Mouse (Mus musculus): Measurements from ENCODE around the gene Alpk3. TPM values are rescaled to one million over a fixed set of nuclear protein-coding genes. Genes with fewer than 3 reads are reported as not detected.

Gene Alpk3
- polyA plus RNA-seq, 2 experiments: 3.5 to 3.9 TPM

- H3K4me1 ChIP-seq (ENCODE audit: control insufficient read depth, insufficient read depth, low read length): peaks cover 9% of the 10 kb centered on the region
- DNase-seq (ENCODE audit: low spot score) (no peak), ATAC-seq (ENCODE audit: low FRiP score, low read depth) (no peak)
- no peaks in the 10 kb centered on the region for H3K9me3 ChIP-seq (ENCODE audit: control insufficient read depth, low read length)
- no peak within 1 kb of the TSS for H3K4me3 ChIP-seq (replicated peaks; ENCODE audit: low read length)
- no peaks in the 10 kb centered on the region for H3K27me3 ChIP-seq (ENCODE audit: control insufficient read depth, insufficient read depth, low read length)
- no peaks in the 10 kb centered on the region for H3K36me3 ChIP-seq (ENCODE audit: control insufficient read depth, insufficient read depth, low read length)
- WGBS: 78% methylated on average over 6 of the region's 6 CpGs
- H3K9ac ChIP-seq (ENCODE audit: low read depth, low read length, severe bottlenecking): no peak within 1 kb of the TSS
- no peak for TF ChIP-seq POLR2A (IDR thresholded peaks at IDR 0.05; ENCODE audit: borderline replicate concordance, extremely low read depth, insufficient read depth, insufficient read length)
- H3K27ac ChIP-seq (replicated peaks; ENCODE audit: low read depth, low read length): no peak within 1 kb of the TSS
- H3K4me2 ChIP-seq (replicated peaks; ENCODE audit: low read depth, low read length, severe bottlenecking): no peak within 1 kb of the TSS
Observed at GRCm38 (mm10) chr7:81114555-81114954, 57.2 kb downstream of the Alpk3 start, which contains the start of gene Slc28a1. Gene Slc28a1, plus strand, starts transcription at chr7:81114799.

GRCm38 (mm10) chr7:81121099-81121498, 63.7 kb downstream of the Alpk3 start:
- Histone ChIP-seq H3K4me2 (replicated peaks; ENCODE audit: low read depth, low read length, severe bottlenecking) (no peak overlapping the region), H3K4me3 (replicated peaks; ENCODE audit: low read length) (no peak overlapping the region), H3K9ac (ENCODE audit: low read depth, low read length, severe bottlenecking) (no peak overlapping the region), H3K27ac (replicated peaks; ENCODE audit: low read depth, low read length) (no peak overlapping the region), H3K9me3 (ENCODE audit: control insufficient read depth, low read length) (no peaks in the 10 kb centered on the region), H3K27me3 (ENCODE audit: control insufficient read depth, insufficient read depth, low read length) (no peaks in the 10 kb centered on the region), H3K36me3 (ENCODE audit: control insufficient read depth, insufficient read depth, low read length) (no peaks in the 10 kb centered on the region), H3K4me1 (ENCODE audit: control insufficient read depth, insufficient read depth, low read length) (peaks cover 11% of the 10 kb centered on the region)
- TF ChIP-seq POLR2A (IDR thresholded peaks at IDR 0.05; ENCODE audit: borderline replicate concordance, extremely low read depth, insufficient read depth, insufficient read length): no peak
- 37% methylated on average over 3 of the region's 3 CpGs for WGBS
- peak; percentile 45 for ATAC-seq (ENCODE audit: low FRiP score, low read depth)
- no peak for DNase-seq (ENCODE audit: low spot score)

- DNase-seq (ENCODE audit: low spot score): no peak
Observed at GRCm38 (mm10) chr7:81122808-81123207, 65.4 kb downstream of the Alpk3 start.

GRCm38 (mm10) chr7:81123553-81123952, 66.2 kb downstream of the Alpk3 start:
- TF ChIP-seq POLR2A (IDR thresholded peaks at IDR 0.05; ENCODE audit: borderline replicate concordance, extremely low read depth, insufficient read depth, insufficient read length): no peak
- ATAC-seq (ENCODE audit: low FRiP score, low read depth): no peak

More at GRCm38 (mm10) chr7:81122808-81123207, 65.4 kb downstream of the Alpk3 start:
- no peak for ATAC-seq (ENCODE audit: low FRiP score, low read depth)
- peaks cover 11% of the 10 kb centered on the region for H3K4me1 ChIP-seq (ENCODE audit: control insufficient read depth, insufficient read depth, low read length)
- WGBS: 71% methylated on average over 2 of the region's 2 CpGs
- H3K36me3 ChIP-seq (ENCODE audit: control insufficient read depth, insufficient read depth, low read length): no peaks in the 10 kb centered on the region
- TF ChIP-seq POLR2A (IDR thresholded peaks at IDR 0.05; ENCODE audit: borderline replicate concordance, extremely low read depth, insufficient read depth, insufficient read length): no peak
- no peak overlapping the region for H3K27ac ChIP-seq (replicated peaks; ENCODE audit: low read depth, low read length)
- no peaks in the 10 kb centered on the region for H3K27me3 ChIP-seq (ENCODE audit: control insufficient read depth, insufficient read depth, low read length)
- no peak overlapping the region for H3K4me2 ChIP-seq (replicated peaks; ENCODE audit: low read depth, low read length, severe bottlenecking)
- no peak overlapping the region for H3K9ac ChIP-seq (ENCODE audit: low read depth, low read length, severe bottlenecking)
- no peaks in the 10 kb centered on the region for H3K9me3 ChIP-seq (ENCODE audit: control insufficient read depth, low read length)
- no peak overlapping the region for H3K4me3 ChIP-seq (replicated peaks; ENCODE audit: low read length)

GRCm38 (mm10) chr7:81124773-81125172, 67.4 kb downstream of the Alpk3 start:
- H3K4me2 ChIP-seq (replicated peaks; ENCODE audit: low read depth, low read length, severe bottlenecking): no peak overlapping the region
- no peaks in the 10 kb centered on the region for H3K36me3 ChIP-seq (ENCODE audit: control insufficient read depth, insufficient read depth, low read length)
- ATAC-seq (ENCODE audit: low FRiP score, low read depth) (no peak), DNase-seq (ENCODE audit: low spot score) (no peak)
- no peak overlapping the region for H3K4me3 ChIP-seq (replicated peaks; ENCODE audit: low read length)
- H3K27me3 ChIP-seq (ENCODE audit: control insufficient read depth, insufficient read depth, low read length): no peaks in the 10 kb centered on the region
- no peaks in the 10 kb centered on the region for H3K9me3 ChIP-seq (ENCODE audit: control insufficient read depth, low read length)
- no peak for TF ChIP-seq POLR2A (IDR thresholded peaks at IDR 0.05; ENCODE audit: borderline replicate concordance, extremely low read depth, insufficient read depth, insufficient read length)
- H3K9ac ChIP-seq (ENCODE audit: low read depth, low read length, severe bottlenecking): no peak overlapping the region
- WGBS: 84% methylated on average over 8 of the region's 8 CpGs
- peaks cover 11% of the 10 kb centered on the region for H3K4me1 ChIP-seq (ENCODE audit: control insufficient read depth, insufficient read depth, low read length)
- no peak overlapping the region for H3K27ac ChIP-seq (replicated peaks; ENCODE audit: low read depth, low read length)

More at GRCm38 (mm10) chr7:81123553-81123952, 66.2 kb downstream of the Alpk3 start:
- Histone ChIP-seq H3K27me3 (ENCODE audit: control insufficient read depth, insufficient read depth, low read length) (no peaks in the 10 kb centered on the region), H3K36me3 (ENCODE audit: control insufficient read depth, insufficient read depth, low read length) (no peaks in the 10 kb centered on the region), H3K4me3 (replicated peaks; ENCODE audit: low read length) (no peak overlapping the region), H3K9me3 (ENCODE audit: control insufficient read depth, low read length) (no peaks in the 10 kb centered on the region), H3K4me1 (ENCODE audit: control insufficient read depth, insufficient read depth, low read length) (peaks cover 11% of the 10 kb centered on the region), H3K4me2 (replicated peaks; ENCODE audit: low read depth, low read length, severe bottlenecking) (no peak overlapping the region), H3K27ac (replicated peaks; ENCODE audit: low read depth, low read length) (no peak overlapping the region), H3K9ac (ENCODE audit: low read depth, low read length, severe bottlenecking) (no peak overlapping the region)
- 89% methylated on average over 5 of the region's 5 CpGs for WGBS
- no peak for DNase-seq (ENCODE audit: low spot score)

Measured in limb, embryonic 14.5 days (tissue).